Mouse (Mus musculus): ENCODE results near the gene Cyfip2. TPM values are rescaled to one million over a fixed set of nuclear protein-coding genes. Genes with fewer than 3 reads are reported as not detected.
A peak's percentile ranks its signal among the peaks of the same experiment; 100 is the strongest.

The Cyfip2 gene
- total RNA-seq, 1 experiment from 2014 or later = 81.2 TPM

DNA sequence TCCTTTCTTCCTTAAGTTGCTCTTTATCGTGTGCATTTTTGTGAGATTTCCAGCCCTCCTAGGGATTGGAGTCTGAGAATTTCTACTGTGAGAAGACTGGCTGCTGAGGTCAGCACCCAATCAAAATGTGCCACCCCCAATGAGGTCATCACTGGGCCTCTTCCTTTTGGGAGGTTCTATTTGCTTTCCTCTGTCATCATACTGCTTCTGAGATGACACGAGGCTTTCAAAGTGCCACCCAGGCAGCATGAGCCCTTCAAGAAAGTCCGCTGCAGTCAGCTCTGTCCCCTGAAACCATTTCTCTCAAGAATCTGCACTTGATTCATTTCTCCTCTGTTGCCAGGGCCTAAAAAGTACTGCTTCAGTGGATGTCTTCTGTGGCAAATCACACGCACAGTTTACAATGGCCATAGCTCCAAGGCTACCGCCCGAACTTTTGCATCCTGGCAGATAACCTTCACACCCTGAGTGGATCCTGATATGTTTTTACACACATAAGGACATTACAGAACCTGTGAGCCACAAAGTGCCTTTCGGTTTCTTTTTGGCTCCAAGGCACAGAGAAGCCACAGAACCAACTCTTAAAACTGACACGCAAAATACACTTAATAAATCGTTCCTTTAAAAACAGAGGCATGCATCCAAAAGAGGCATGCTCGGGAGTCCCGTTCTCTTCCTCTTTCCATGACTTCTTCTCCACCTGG, 4.2 kb downstream of the Cyfip2 start:
- DNase-seq = peak; percentile 45

- no peak for DNase-seq
Observed at GRCm38 (mm10) chr11:46307768-46308167, 4.9 kb downstream of the Cyfip2 start.

- no peak for DNase-seq
Observed at GRCm38 (mm10) chr11:46306776-46307175, 5.9 kb downstream of the Cyfip2 start.

- no peak for DNase-seq
Observed at GRCm38 (mm10) chr11:46305881-46306520, 6.7 kb downstream of the Cyfip2 start.

DNA sequence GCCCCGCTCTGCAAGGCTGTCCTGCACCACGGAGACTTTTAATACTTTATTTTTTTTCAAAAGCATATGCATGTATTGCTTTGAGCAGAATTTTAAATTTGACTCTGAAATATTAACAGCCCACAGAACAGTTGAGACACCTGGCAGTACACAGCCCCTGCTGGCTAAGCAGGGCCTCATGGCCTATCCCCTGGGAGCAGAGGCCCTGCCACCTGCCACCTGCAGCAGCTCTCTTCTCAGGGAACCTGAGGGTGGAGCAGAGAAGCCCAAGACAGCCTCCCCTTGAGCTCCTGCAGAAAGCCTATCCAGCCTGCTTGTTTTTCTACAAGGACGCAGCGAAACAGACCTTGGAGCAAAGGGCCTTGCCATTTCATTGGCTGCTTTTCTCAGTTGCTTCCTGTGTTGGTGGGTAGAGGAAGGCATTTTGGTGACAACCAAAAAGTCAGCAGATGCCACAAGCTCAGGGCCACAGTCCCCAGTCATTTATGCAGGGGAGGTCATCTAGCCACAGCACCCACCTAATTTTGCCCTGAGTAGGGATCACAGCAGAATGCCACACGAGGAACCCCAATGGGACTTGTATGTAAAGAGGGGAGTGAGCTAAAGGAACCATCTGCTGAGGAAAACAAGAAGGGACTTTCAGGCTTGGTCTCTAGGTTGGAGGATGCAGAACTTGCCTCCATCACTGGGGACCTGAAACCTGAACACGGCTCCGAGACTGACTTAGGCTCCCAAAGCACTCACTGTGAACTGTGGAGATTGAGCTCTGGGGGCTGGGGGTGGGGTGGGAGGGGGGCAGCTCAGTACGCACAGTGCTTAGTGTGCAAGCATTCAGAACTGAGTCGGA, 7.6 kb downstream of the Cyfip2 start:
- peak; percentile 42 for DNase-seq

DNA sequence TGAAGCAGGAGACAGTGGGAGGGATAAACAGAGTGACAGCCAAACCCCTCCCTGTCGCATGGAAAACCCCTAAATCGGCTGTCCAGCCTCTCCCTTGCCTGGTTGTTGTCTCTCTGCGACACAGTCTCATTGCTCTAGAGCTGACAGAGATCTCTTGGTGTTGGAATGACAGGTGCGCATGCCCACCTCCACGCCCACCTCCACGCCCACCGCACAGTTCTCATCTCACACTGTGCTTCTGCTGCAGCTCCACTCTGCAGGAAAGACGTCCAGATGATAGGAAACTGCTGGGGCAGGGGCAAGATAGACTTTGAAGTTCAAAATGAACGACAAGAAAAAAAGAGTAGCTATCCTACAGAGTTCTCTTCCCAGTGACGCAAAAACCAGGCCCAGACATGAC, 8.6 kb downstream of the Cyfip2 start:
- DNase-seq = no peak

- DNase-seq = no peak
Observed at GRCm38 (mm10) chr11:46302471-46302870, 10.2 kb downstream of the Cyfip2 start.

GRCm38 (mm10) chr11:46301579-46302248, 10.9 kb downstream of the Cyfip2 start:
- no peak for DNase-seq

DNA sequence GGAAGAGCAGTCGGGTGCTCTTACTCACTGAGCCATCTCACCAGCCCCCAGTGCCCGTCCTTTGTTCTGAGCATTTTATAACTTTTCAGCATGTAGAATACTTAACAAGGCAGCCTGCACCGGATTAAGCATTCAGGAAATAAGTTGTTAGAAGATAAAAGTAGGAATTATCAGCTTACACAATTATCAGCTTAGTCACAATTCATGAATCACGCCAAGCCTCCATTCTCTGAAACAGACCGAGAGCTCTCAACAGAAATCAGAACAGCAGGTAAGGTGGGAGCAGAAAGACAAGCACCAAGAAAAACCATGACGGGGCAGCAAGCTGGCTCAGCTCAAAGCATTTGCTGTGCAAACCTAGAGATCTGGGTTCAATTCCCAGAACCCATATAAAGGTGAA, 12.8 kb downstream of the Cyfip2 start:
- DNase-seq = no peak

DNA sequence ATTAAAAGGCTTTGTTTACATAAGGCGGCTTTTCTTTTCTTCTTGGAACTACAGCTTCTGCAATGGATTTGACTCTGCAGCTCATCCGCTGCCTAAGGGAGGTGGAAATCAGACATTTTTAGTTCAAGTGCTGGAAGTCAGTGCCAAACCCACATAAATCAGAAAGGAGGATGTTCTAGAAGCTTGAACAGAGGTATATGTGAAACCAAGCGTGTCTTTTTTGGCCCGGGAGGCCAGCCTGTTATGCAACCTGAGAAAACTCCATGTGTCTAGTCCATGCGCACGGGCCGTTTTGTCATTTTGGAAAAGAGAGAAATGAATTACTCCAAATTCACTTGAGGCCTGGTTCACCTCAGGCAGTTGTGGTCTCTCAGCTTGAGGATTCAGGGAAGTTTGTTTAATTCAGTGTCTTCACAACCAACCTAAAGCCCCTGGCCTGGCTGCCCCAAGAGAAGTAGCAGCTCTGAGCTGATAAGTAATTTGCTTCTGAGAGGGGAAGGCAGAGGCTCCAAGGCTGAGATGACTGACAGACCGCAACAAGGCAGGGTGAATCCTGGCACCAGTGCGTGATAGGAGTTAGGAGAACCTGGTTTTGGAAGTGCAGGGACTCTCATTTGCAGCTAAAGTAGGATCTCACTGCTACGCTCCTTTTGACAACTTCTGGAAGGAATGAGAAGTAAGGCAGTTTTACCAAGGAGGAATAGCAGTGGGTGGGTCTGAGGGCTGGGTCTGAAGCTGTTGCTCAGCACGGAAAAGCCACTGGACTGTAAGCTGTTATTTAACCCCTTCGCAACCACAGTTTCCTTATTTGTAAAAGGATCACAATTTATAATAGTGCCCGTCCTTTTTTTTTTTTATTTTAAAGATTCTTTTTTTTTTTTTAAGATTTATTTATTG, 13.5 kb downstream of the Cyfip2 start:
- DNase-seq = peak; percentile 36

DNA sequence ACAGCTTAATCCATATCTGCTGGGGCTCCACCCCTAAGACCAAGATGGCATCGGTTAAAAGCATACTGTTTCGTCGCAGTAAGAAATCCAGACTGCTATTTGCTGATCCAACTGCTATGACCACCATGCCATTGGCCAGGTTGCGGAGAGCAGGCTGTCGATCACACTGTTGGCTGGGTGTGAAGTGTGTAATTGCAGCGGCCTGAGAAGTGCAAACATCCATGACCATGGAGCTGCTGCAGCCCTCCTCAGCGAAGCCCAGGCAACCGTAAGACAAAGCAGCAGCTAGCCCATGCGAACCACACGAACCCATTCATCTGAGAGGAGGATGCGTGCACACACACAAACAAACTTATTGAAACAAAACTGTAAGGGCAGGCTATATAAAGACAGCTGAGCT, 18.3 kb downstream of the Cyfip2 start:
- no peak for DNase-seq

GRCm38 (mm10) chr11:46293491-46293890, 19.2 kb downstream of the Cyfip2 start:
- no peak for DNase-seq

GRCm38 (mm10) chr11:46290988-46291405, 21.7 kb downstream of the Cyfip2 start:
- DNase-seq = no peak

GRCm38 (mm10) chr11:46289561-46289960, 23.1 kb downstream of the Cyfip2 start:
- DNase-seq = no peak

DNA sequence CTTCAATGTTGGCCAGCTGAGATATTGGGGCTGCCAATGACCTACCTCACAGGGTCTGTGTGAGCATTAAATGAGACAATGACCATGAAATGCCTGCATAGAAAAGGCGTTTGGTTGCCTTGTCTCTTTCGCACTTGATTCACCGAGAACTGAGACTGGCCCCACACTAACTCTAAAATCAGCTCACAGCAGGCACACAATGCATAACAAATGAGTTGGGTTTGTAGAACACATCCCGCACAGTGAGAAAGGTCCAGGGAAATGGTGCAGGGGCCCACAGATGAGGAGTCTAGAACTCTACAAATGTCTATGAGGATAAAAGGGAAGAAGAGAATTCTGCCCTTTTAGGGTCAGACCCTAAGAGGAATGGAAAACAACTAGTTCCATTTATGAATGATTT, 23.6 kb downstream of the Cyfip2 start:
- no peak for DNase-seq

DNA sequence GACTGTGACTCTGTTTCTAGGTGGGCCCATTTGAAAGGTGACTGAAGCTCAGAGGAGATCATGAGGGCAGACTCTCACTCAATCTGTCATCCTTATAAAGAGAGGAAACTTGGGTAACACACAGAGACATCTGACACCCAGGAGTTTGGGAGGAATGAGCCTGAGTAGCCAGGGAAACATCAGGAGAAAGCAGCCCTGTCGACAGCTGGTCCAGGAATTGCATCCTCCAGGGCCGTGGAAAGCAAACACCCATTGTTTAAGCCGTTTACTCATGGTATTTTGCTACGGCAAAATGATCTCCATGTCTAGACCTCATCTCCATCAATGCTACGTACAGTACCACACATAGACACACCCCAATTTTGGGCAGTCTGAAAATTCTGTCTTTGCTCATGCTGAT, 24.6 kb downstream of the Cyfip2 start:
- DNase-seq = no peak

- no peak for DNase-seq
Observed at GRCm38 (mm10) chr11:46286803-46287202, 25.9 kb downstream of the Cyfip2 start.

- no peak for DNase-seq
Observed at GRCm38 (mm10) chr11:46283800-46284199, 28.9 kb downstream of the Cyfip2 start.

DNA sequence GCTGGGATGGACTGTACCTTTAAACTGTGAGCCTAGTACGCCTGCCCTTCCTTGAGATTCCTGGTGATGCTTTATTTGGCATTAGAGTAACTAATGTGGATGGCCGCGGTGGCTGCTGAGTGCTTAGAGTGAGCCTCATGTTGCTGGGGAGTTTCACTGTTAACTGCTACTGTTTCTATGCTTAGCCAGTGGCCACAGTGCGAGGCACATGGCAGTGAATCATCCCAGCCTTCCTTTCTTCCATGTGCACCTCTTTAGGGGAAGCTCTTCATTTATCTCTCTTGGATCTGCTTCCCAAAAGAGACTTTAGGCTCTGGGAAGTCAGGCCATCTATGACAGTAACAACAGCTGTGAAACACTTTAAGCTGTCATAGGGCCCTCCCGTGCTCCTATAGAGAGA, 30.0 kb downstream of the Cyfip2 start:
- no peak for DNase-seq

DNA sequence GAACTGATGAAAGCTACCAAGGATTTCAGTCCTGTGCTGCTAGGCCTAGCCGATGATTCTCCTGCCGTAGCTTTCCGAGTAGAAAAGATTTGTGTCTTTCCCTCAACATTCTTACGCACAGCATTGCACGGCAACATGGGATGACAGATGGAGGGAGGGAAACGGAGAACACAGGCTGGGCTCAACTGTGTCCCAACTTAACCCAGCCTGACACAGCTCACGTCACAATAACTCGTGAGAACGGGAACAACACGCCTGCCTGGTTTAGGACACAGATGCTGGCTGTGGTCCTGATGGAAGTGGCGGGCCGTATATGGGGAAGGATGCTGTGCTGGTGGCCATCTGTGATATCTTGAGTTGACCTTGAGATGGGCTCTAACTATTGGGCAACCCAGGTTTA, 34.0 kb downstream of the Cyfip2 start:
- no peak for DNase-seq

DNA sequence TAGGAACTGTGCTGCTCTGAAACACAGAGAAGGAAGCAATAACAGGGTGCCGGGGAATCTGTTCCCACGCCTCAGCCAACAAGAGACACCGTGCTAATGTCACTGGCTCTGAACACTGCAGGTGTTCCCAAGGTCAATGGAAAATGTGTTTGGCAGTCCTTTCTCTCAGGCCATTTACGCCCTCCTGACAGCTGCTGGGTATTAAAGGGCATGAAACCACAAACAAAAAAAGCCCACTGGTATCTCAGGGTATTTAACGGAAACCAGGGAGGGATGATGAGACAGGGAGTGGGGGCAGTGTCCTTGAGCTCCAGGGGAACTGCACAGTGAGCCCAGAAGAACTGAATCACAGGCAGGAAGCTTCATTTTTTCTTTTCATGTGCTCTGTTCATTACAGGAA, 34.5 kb downstream of the Cyfip2 start:
- no peak for DNase-seq

DNA sequence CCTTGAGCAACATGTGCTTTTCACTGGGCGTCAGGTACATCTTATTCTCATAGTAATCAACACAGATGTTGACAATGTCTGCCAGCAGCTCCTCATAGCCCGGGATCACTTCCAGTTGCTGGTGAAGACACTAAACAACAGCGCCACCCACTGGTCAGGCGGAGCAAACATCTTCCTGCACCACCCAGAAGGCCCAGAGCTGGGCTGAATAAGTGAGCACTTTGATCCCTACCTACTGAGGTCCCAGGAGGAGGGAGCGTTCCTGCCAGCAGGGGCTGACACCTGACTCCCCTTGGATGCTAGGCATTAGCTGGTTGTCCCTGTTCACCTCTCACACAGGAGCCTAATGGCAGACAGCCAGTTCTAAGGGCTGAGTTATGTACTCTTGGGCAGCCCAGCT, 35.9 kb downstream of the Cyfip2 start:
- DNase-seq = peak; percentile 60
